Mouse (Mus musculus): ENCODE results near the gene Pard3.
A peak's percentile ranks its signal among the peaks of the same experiment; 100 is the strongest.

Pard3 gene

DNA sequence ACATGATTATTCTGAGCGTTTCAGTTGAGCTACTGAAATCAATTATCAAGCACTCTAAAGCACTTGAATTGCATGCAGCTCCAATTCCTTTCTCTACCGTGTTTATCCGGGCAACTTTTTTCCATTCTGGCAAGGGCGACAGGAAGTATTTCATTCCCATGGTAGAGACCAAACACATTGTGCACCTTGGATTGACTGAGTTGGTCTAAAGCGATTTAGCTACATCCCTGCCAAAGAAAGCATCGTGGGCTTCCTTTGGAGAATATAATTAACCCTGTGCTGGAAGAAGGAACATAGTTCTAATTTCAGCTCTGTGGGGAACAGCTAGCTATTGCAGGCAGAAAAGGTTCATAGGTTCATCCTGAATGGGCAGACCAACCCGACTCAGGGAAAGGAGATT, 480.0 kb downstream of the Pard3 start:
- no peak for DNase-seq (ENCODE audit: low spot score in 2 of 2)

DNA sequence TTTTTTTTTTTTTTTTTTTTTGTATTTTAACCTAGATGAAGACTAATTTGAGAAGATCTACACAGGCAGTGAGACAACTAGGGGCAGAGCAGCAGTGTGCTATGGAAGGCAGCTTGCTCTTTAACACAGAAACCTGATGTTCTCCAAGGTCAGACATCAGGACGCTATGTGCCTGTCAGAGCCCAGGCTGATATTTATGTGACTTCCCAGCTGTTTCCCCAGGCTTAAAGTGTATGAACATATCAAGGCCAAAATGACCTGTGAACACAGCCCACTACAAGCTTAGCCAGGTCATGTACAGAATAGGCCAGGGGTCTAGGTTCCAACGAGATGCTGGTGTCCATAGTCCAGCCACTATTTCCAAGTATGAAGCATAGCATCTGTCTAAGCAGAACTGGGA, 482.5 kb downstream of the Pard3 start:
- DNase-seq (ENCODE audit: low spot score in 2 of 2): no peak

DNA sequence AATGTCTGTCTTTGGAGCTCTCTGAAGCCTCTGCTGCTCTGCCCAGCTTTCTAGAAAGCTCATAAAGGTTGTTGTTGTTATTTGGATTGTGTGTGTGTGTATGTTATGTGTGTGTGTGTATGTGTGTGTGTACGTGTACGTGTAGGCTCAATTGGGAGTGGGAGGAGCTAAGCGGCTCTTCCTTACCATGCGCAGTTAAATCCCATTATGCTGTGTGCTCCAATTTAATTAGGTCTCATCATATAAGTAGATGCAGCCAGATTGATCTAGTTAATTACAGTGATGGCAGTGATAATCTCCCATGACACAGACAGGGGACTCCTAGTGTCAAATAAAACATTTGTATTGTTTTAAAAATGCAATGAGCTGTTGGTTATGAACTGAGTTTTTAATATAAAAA, 487.2 kb downstream of the Pard3 start:
- no peak for DNase-seq (ENCODE audit: low spot score in 2 of 2)

GRCm38 (mm10) chr8:127552161-127552595, 488.5 kb downstream of the Pard3 start:
- DNase-seq (ENCODE audit: low spot score in 2 of 2): peak in 1 of 2 experiments; percentile 36

DNA sequence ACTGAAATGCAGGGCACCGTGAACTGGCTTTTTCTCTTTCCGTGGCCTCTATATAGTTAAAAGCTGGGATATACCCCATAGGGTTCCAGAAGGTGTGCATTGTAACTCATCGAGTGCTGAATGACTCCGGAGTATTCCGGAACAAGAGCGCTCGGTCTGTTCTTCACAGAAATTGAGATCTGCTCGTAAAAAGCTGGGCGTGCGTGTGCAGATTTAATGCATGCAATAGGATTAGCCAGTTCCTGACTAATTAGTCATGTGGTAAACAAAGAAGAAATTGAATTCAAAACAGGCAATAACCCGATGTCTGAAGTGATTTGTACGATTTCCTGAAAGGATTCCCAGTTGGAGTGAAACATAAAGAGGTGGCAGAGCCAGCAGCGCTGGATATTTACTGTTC, 489.1 kb downstream of the Pard3 start:
- DNase-seq (ENCODE audit: low spot score in 2 of 2): no peak

DNA sequence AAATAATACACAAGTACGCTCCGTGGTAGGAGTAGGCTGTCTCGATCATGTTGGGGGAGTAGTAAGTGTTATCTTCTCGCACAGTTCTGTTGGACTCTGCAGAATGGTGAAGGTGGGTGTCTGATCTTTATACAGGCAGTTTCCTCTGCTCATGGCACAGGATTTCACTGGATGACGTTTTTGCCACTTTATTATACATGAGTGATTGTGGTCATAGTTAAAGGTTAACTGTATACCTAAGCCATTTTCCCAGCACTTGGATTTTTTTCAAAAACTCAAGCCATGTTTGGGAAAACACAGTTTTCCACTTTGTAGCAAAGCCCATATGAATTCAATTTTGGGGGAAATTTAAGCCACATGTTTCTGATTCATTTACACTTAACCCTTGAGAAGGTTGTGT, 489.9 kb downstream of the Pard3 start:
- no peak for DNase-seq (ENCODE audit: low spot score in 2 of 2)

GRCm38 (mm10) chr8:127555795-127556194, 492.1 kb downstream of the Pard3 start:
- no peak for DNase-seq (ENCODE audit: low spot score in 2 of 2)

GRCm38 (mm10) chr8:127556964-127557363, 493.3 kb downstream of the Pard3 start:
- DNase-seq (ENCODE audit: low spot score in 2 of 2): no peak

GRCm38 (mm10) chr8:127557566-127557965, 493.9 kb downstream of the Pard3 start:
- no peak for DNase-seq (ENCODE audit: low spot score in 2 of 2)

GRCm38 (mm10) chr8:127563634-127564033, 499.9 kb downstream of the Pard3 start:
- DNase-seq (ENCODE audit: low spot score in 2 of 2): no peak

DNA sequence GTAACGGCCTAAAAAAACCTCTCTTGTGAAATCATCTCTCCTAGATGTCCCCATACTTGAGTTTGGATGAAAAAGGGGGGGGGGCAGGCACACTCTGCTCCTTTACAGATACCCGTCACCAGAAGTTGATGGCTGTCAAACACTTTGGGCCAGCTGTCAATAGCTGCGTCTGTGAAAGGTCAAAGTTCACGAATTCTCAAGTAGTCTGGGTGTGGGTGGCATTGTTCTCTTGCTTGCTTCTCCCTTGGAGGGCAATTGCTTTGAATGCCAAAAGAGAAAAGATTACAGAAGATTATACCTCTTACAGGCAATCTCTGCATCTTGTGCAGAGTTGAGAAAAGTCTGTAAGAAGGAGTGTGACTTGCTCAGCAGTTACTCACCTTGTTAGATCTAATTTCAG, 500.7 kb downstream of the Pard3 start:
- DNase-seq (ENCODE audit: low spot score in 2 of 2): no peak

DNA sequence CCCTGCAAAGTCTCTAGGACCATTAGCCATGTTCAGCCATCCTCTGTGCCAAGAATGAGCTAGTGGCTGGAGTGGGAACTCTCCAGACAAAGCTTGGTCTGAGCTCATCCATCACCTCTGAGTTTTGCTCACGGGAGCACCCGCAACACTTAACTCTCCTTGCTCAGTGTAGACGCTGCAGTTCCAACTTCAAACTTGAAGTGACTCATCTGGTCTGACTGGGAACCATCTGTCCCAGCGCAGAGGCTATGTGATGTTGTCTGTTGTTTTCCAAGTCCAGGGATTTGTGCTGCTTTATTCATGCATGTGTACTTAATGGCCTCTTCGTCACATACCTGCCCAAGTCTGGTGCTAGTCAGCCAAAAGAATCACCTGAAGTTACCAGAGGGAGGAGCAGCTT, 505.5 kb downstream of the Pard3 start:
- no peak for DNase-seq (ENCODE audit: low spot score in 2 of 2)

DNA sequence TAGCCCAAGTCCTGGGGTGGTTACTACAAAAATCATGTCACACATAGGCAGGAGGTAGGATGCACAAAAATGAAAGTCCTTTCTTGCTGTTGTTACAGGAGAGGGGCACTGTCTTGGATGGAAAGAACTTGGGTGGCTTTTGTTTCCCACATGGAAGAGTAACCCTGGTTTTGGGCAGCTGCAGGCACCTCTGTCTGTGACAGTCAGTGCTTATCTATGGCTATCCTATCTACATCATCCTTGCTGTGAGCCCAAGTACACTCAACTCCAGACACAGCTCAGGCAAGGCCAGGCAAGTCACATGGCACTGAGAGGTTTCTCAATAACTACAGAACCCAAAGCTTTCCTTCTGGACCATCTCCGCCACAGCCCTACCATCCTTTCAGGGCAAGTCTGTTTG, 506.8 kb downstream of the Pard3 start:
- no peak for DNase-seq (ENCODE audit: low spot score in 2 of 2)

DNA sequence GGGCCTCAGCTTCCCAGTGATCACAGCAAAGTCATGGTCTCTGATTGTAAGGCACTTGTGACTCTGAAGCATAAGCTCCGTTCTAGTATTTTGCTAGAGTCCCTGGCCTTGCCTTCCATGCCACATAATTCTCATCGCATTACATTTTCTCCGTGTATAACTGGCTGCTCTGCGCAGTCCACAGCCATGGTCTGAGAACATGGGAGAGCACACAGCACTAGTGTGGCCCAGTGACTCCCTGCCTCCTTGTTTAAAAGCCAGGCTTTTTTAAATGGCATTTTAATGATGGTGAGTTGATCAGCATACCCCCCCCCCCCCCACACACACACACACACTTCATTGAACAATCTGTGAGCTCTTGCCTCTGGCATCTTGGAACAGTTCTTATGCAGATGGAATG, 508.8 kb downstream of the Pard3 start:
- no peak for DNase-seq (ENCODE audit: low spot score in 2 of 2)

DNA sequence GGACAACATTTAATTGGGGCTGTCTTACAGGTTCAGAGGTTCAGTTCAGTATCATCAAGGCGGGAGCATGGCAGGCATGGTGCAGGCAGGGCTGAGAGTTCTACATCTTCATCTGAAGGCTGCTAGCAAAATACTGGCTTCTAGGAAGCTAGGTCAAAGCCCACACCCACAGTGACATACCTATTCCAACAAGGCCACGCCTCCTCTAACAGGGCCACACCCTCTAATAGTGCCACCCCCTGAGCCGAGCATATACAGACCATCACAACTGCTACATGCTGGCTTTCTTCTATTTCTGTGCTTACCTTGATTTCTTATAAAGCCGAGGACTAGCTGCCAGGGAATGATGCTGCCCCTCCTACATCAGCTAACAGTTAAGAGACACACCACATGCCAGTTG, 513.0 kb downstream of the Pard3 start:
- no peak for DNase-seq (ENCODE audit: low spot score in 2 of 2)

DNA sequence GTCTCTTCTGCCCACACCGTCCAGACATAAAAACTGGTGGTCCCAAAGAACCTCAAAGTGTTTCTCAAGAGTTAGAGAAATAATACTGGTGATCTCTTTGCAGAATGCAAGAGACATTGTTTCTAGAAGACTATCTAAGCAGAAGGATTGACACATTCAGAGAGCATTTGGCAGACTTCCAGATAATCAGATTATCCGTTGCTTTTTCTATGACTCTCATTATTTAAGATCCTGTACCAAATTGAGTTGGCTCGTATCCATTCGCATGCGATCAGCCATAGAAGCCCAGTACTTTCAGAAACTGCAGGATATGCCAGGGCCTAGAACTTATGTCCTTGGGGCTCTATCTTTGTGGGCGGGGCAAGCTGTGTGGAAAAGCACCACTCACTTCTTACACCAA, 514.0 kb downstream of the Pard3 start:
- no peak for DNase-seq (ENCODE audit: low spot score in 2 of 2)

DNA sequence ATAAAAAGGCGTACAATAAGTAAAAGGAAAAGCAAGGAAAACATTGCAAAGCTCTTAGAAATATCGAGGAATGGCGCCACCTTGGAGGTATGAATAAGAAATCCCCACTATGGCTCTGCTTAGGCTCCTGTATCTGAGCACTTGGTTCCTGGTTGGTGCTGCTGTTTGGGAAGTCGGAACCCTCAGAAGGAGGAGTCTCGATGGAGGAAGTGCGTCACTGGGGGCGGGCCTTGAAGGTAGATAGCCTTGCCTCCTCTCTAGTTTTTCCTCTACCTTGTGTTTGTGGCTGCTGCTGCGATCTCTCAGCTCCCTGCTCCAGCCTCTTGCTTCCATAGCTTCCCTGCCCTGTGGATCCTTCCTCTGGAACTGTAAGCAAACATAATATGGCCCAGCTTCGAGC, 515.7 kb downstream of the Pard3 start:
- no peak for DNase-seq (ENCODE audit: low spot score in 2 of 2)

GRCm38 (mm10) chr8:127583429-127583828, 519.7 kb downstream of the Pard3 start:
- DNase-seq (ENCODE audit: low spot score in 2 of 2): no peak

GRCm38 (mm10) chr8:127585618-127586017, 521.9 kb downstream of the Pard3 start:
- no peak for DNase-seq (ENCODE audit: low spot score in 2 of 2)

DNA sequence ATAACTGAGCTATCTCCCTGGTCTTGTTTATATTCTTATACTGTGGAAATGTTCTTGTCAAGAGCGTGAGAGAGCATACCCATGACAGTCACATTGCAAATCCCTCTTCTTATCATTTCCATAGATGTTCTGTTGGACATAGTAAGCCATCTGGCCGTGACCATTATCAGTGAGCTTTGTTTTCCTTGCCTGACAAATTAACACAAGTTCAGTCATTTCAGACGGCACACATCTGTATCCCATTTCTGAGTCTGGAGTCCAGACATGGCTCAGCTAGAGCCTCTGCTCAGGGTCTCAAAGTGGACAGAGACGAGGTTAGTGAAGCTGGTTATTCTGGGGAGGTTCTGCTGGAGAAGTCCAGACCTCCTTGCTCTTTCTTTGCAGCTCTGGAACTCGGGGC, 523.0 kb downstream of the Pard3 start:
- DNase-seq (ENCODE audit: low spot score in 2 of 2): no peak

DNA sequence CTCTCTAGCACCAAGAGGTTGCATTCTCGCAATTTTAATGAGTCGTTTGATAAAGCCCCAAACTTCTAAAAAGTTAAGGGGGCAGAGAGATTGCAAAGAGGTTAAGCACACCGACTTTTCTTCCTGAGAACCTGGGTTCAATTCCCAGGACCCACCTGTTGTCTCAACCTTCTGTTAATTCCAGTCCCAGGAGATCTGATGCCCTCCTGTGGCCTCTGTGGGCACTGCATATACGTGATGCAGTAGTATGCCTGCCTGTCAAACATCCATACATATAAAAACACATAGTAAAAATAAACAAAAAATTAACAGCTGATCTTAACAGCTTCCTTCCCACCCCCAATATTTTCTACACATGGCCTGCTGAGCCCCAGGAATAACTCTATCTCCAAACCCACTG, 524.6 kb downstream of the Pard3 start:
- DNase-seq (ENCODE audit: low spot score in 2 of 2): peak in 1 of 2 experiments; percentile 32

GRCm38 (mm10) chr8:127589291-127589690, 525.6 kb downstream of the Pard3 start:
- DNase-seq (ENCODE audit: low spot score in 2 of 2): peak in 1 of 2 experiments; percentile 29

- DNase-seq (ENCODE audit: low spot score in 2 of 2): no peak
These were observed 527.0 kb downstream of the Pard3 start for GRCm38 (mm10) chr8:127590674-127591186.
